Mouse (Mus musculus): ENCODE data around the gene Apoc3.
A peak's percentile ranks its signal among the peaks of the same experiment; 100 is the strongest.

Gene Apoc3

GRCm38 (mm10) chr9:46230450-46230975, 4.9 kb downstream of the Apoc3 start:
- peak; percentile 28 for DNase-seq (ENCODE audit: low read depth, low spot score)

GRCm38 (mm10) chr9:46229573-46230449, 5.6 kb downstream of the Apoc3 start:
- peak; percentile 93 for DNase-seq (ENCODE audit: low read depth, low spot score)

- no peak for DNase-seq (ENCODE audit: low read depth, low spot score)
These were observed 6.9 kb downstream of the Apoc3 start, which contains the start of gene Apoa1 for GRCm38 (mm10) chr9:46228491-46228890. Apoa1 (plus strand) TSS chr9:46228580.

GRCm38 (mm10) chr9:46227064-46227614, 8.3 kb downstream of the Apoc3 start:
- DNase-seq (ENCODE audit: low read depth, low spot score): no peak

GRCm38 (mm10) chr9:46224945-46225660, 10.3 kb downstream of the Apoc3 start:
- DNase-seq (ENCODE audit: low read depth, low spot score): no peak

GRCm38 (mm10) chr9:46224101-46224500, 11.3 kb downstream of the Apoc3 start:
- DNase-seq (ENCODE audit: low read depth, low spot score): no peak

GRCm38 (mm10) chr9:46223090-46223489, 12.3 kb downstream of the Apoc3 start:
- DNase-seq (ENCODE audit: low read depth, low spot score): no peak

- no peak for DNase-seq (ENCODE audit: low read depth, low spot score)
These were observed 17.3 kb downstream of the Apoc3 start for GRCm38 (mm10) chr9:46218176-46218575.

GRCm38 (mm10) chr9:46216744-46217470, 18.5 kb downstream of the Apoc3 start:
- DNase-seq (ENCODE audit: low read depth, low spot score): no peak

GRCm38 (mm10) chr9:46215338-46216322, 19.8 kb downstream of the Apoc3 start:
- no peak for DNase-seq (ENCODE audit: low read depth, low spot score)

GRCm38 (mm10) chr9:46214946-46215337, 20.5 kb downstream of the Apoc3 start:
- no peak for DNase-seq (ENCODE audit: low read depth, low spot score)

GRCm38 (mm10) chr9:46214276-46214675, 21.2 kb downstream of the Apoc3 start:
- no peak for DNase-seq (ENCODE audit: low read depth, low spot score)

GRCm38 (mm10) chr9:46210473-46210872, 25.0 kb downstream of the Apoc3 start:
- no peak for DNase-seq (ENCODE audit: low read depth, low spot score)

GRCm38 (mm10) chr9:46208401-46208974, 26.9 kb downstream of the Apoc3 start:
- peak; percentile 12 for DNase-seq (ENCODE audit: low read depth, low spot score)

GRCm38 (mm10) chr9:46207501-46207869, 28.0 kb downstream of the Apoc3 start:
- DNase-seq (ENCODE audit: low read depth, low spot score): no peak

- no peak for DNase-seq (ENCODE audit: low read depth, low spot score)
These were observed 28.5 kb downstream of the Apoc3 start for GRCm38 (mm10) chr9:46206834-46207500.

GRCm38 (mm10) chr9:46199609-46200008, 35.8 kb downstream of the Apoc3 start:
- DNase-seq (ENCODE audit: low read depth, low spot score): no peak

GRCm38 (mm10) chr9:46198936-46199335, 36.5 kb downstream of the Apoc3 start:
- DNase-seq (ENCODE audit: low read depth, low spot score): no peak

GRCm38 (mm10) chr9:46198461-46198860, 37.0 kb downstream of the Apoc3 start:
- DNase-seq (ENCODE audit: low read depth, low spot score): no peak

Measured in mesoderm, embryonic 11.5 days (tissue).